Mouse (Mus musculus): ENCODE measurements around the gene Kel. TPM values are rescaled to one million over a fixed set of nuclear protein-coding genes. Genes with fewer than 3 reads are reported as not detected.

Gene Kel
- polyA plus RNA-seq, 1 experiment from 2014 or later = 322 TPM

DNA sequence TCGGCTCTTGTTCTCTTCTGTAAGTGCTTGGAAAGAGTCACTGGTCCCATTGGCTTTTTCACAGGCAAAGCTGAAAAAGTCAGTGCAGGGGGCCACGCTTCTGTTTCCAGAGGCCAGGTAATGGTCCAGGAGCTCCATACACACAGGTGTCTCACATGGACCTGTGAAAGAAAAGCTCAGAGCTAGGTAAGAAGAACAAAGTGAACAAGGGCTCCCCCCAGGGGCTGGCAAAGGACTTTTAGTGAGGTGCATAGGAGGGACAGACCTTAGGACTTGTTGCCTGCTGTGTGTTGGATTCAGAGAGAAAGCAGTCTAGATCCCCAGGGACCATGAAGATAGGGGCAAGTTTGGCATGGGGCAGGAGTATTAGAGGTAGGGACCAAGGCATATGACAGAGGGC lies 1.2 kb downstream of the Kel start:
- peak; percentile 44 for ATAC-seq (ENCODE audit: low read depth)
- H3K27me3 ChIP-seq (ENCODE audit: control insufficient read depth, insufficient read depth, low read depth, low read length) = no peaks in the 10 kb centered on the region
- peak overlapping the region; percentile 87 for H3K4me2 ChIP-seq (ENCODE audit: low read depth, low read length)
- H3K4me1 ChIP-seq (ENCODE audit: control insufficient read depth, low read depth, low read length) = peaks cover 32% of the 10 kb centered on the region
- H3K9me3 ChIP-seq (replicated peaks; ENCODE audit: control insufficient read depth, low read length) = no peaks in the 10 kb centered on the region
- peak overlapping the region; percentile 98 for H3K27ac ChIP-seq (ENCODE audit: low read length)
- H3K4me3 ChIP-seq (ENCODE audit: low read depth, low read length) = peak overlapping the region; percentile 71
- H3K9ac ChIP-seq (ENCODE audit: low read depth, low read length) = peak overlapping the region; percentile 92
- peaks cover 37% of the 10 kb centered on the region for H3K36me3 ChIP-seq (ENCODE audit: control insufficient read depth, insufficient read depth)
- WGBS (ENCODE audit: insufficient replicate concordance) = 21% methylated on average over 2 of the region's 2 CpGs

DNA sequence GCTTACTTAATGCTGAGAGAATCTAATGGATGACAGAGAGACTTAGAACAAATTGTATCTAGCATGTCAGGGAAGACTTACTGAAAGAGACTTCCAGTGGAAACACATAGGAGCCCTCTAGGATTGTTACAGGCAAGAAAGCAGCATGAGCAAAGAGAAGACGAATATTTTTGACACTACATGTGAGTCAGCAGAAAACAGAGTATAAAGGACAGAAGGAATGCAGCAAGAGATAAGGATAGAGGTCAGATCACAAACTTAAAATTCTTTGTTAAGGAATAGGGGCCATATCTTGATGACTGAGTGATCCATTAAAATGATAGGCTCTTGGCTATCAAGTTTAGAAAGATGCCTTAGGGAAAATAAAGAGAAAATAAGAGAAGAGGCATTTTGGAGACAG lies 2.9 kb downstream of the Kel start:
- no peaks in the 10 kb centered on the region for H3K27me3 ChIP-seq (ENCODE audit: control insufficient read depth, insufficient read depth, low read depth, low read length)

GRCm38 (mm10) chr6:41694407-41694806 lies 9.7 kb downstream of the Kel start:
- no peaks in the 10 kb centered on the region for H3K9me3 ChIP-seq (replicated peaks; ENCODE audit: control insufficient read depth, low read length)
- H3K27me3 ChIP-seq (ENCODE audit: control insufficient read depth, insufficient read depth, low read depth, low read length) = no peaks in the 10 kb centered on the region
- no peak overlapping the region for H3K27ac ChIP-seq (ENCODE audit: low read length)
- H3K36me3 ChIP-seq (ENCODE audit: control insufficient read depth, insufficient read depth) = peaks cover 81% of the 10 kb centered on the region
- WGBS (ENCODE audit: insufficient replicate concordance) = 86% methylated on average over 1 of the region's 1 CpGs
- no peak overlapping the region for H3K4me3 ChIP-seq (ENCODE audit: low read depth, low read length)
- H3K4me2 ChIP-seq (ENCODE audit: low read depth, low read length) = no peak overlapping the region
- H3K4me1 ChIP-seq (ENCODE audit: control insufficient read depth, low read depth, low read length) = peaks cover 11% of the 10 kb centered on the region
- no peak for ATAC-seq (ENCODE audit: low read depth)
- no peak overlapping the region for H3K9ac ChIP-seq (ENCODE audit: low read depth, low read length)

More for the DNA sequence above, 2.9 kb downstream of the Kel start:
- Histone ChIP-seq H3K4me1 (ENCODE audit: control insufficient read depth, low read depth, low read length) (peaks cover 28% of the 10 kb centered on the region), H3K9me3 (replicated peaks; ENCODE audit: control insufficient read depth, low read length) (no peaks in the 10 kb centered on the region), H3K27ac (ENCODE audit: low read length) (peak overlapping the region; percentile 98), H3K36me3 (ENCODE audit: control insufficient read depth, insufficient read depth) (peaks cover 45% of the 10 kb centered on the region), H3K9ac (ENCODE audit: low read depth, low read length) (peak overlapping the region; percentile 92), H3K4me3 (ENCODE audit: low read depth, low read length) (peak overlapping the region; percentile 71), H3K4me2 (ENCODE audit: low read depth, low read length) (peak overlapping the region; percentile 87)
- WGBS (ENCODE audit: insufficient replicate concordance) = 18% methylated on average over 1 of the region's 1 CpGs
- ATAC-seq (ENCODE audit: low read depth) = no peak

DNA sequence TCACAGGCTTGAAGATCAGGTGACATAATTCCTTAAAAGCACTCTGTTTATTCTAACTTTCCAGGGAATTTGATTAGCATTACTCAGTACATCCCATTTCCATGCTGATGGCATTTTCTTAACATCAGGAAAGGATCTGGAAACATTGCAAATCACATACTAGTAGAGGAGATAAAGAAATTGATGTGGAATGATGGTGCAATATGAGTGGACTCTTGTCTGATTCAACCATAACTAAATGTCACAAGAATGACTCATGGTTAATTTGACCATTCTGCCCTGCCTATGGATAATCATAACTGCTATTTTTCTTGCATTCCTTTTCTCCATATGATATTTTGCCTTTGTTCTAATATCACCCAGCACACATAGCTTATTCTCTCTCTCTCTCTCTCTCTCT lies 11.9 kb downstream of the Kel start:
- H3K9me3 ChIP-seq (replicated peaks; ENCODE audit: control insufficient read depth, low read length) = no peaks in the 10 kb centered on the region
- H3K27me3 ChIP-seq (ENCODE audit: control insufficient read depth, insufficient read depth, low read depth, low read length) = no peaks in the 10 kb centered on the region
- H3K36me3 ChIP-seq (ENCODE audit: control insufficient read depth, insufficient read depth) = peaks cover 83% of the 10 kb centered on the region
- H3K4me1 ChIP-seq (ENCODE audit: control insufficient read depth, low read depth, low read length) = no peaks in the 10 kb centered on the region; the same call in 1 of the 2 replicates
- H3K4me3 ChIP-seq (ENCODE audit: low read depth, low read length) = no peak overlapping the region
- no peak overlapping the region for H3K9ac ChIP-seq (ENCODE audit: low read depth, low read length)
- H3K4me2 ChIP-seq (ENCODE audit: low read depth, low read length) = no peak overlapping the region
- no peak overlapping the region for H3K27ac ChIP-seq (ENCODE audit: low read length)
- no peak for ATAC-seq (ENCODE audit: low read depth)

- peaks cover 58% of the 10 kb centered on the region for H3K36me3 ChIP-seq (ENCODE audit: control insufficient read depth, insufficient read depth)
- H3K4me2 ChIP-seq (ENCODE audit: low read depth, low read length) = no peak overlapping the region
- ATAC-seq (ENCODE audit: low read depth) = no peak
- no peaks in the 10 kb centered on the region for H3K27me3 ChIP-seq (ENCODE audit: control insufficient read depth, insufficient read depth, low read depth, low read length)
- H3K27ac ChIP-seq (ENCODE audit: low read length) = peak overlapping the region; percentile 0; the same call in 1 of the 2 replicates
- H3K4me1 ChIP-seq (ENCODE audit: control insufficient read depth, low read depth, low read length) = peaks cover 10% of the 10 kb centered on the region
- H3K9ac ChIP-seq (ENCODE audit: low read depth, low read length) = no peak overlapping the region
- no peaks in the 10 kb centered on the region for H3K9me3 ChIP-seq (replicated peaks; ENCODE audit: control insufficient read depth, low read length)
- H3K4me3 ChIP-seq (ENCODE audit: low read depth, low read length) = no peak overlapping the region
- WGBS (ENCODE audit: insufficient replicate concordance) = 74% methylated on average over 3 of the region's 3 CpGs
These were observed 18.5 kb downstream of the Kel start for GRCm38 (mm10) chr6:41685596-41685995.

GRCm38 (mm10) chr6:41684911-41685310 lies 19.2 kb downstream of the Kel start:
- no peak overlapping the region for H3K4me2 ChIP-seq (ENCODE audit: low read depth, low read length)
- H3K9me3 ChIP-seq (replicated peaks; ENCODE audit: control insufficient read depth, low read length) = no peaks in the 10 kb centered on the region
- peaks cover 10% of the 10 kb centered on the region for H3K4me1 ChIP-seq (ENCODE audit: control insufficient read depth, low read depth, low read length)
- no peaks in the 10 kb centered on the region for H3K27me3 ChIP-seq (ENCODE audit: control insufficient read depth, insufficient read depth, low read depth, low read length)
- H3K9ac ChIP-seq (ENCODE audit: low read depth, low read length) = no peak overlapping the region
- H3K36me3 ChIP-seq (ENCODE audit: control insufficient read depth, insufficient read depth) = peaks cover 52% of the 10 kb centered on the region
- peak overlapping the region; percentile 0; the same call in 1 of the 2 replicates for H3K27ac ChIP-seq (ENCODE audit: low read length)
- no peak overlapping the region for H3K4me3 ChIP-seq (ENCODE audit: low read depth, low read length)
- 19% methylated on average over 5 of the region's 5 CpGs for WGBS (ENCODE audit: insufficient replicate concordance)
- ATAC-seq (ENCODE audit: low read depth) = peak; percentile 76

DNA sequence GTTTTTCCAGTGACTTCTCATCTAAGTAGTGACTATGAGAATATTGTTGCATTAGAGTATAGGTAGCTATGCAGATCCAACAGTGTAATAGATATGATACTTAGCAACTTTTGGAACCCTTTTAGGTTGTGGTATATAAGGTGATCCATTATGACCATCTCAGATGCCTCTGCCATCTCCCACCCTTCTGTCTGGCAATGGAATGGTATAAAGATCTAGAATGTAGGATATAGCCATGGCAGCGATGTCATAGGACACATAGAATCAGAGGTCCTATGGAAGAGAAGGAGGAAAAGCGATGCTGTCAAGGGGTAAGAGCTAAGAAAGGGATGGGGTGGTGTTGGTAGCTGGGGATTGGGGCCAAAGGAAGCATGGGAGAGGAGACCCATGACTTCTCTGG lies 20.0 kb downstream of the Kel start, which contains the start of gene Llcfc1:
Llcfc1 (plus strand) TSS at position 301 of the 400 bp plus-strand sequence.
- Histone ChIP-seq H3K9ac (ENCODE audit: low read depth, low read length) (no peak within 1 kb of the TSS), H3K27ac (ENCODE audit: low read length) (peak within 1 kb of the TSS; percentile 21; the same call in 1 of the 2 replicates), H3K36me3 (ENCODE audit: control insufficient read depth, insufficient read depth) (peaks cover 44% of the 10 kb centered on the region), H3K4me1 (ENCODE audit: control insufficient read depth, low read depth, low read length) (peaks cover 10% of the 10 kb centered on the region), H3K27me3 (ENCODE audit: control insufficient read depth, insufficient read depth, low read depth, low read length) (no peaks in the 10 kb centered on the region), H3K9me3 (replicated peaks; ENCODE audit: control insufficient read depth, low read length) (no peaks in the 10 kb centered on the region), H3K4me3 (ENCODE audit: low read depth, low read length) (no peak within 1 kb of the TSS), H3K4me2 (ENCODE audit: low read depth, low read length) (no peak within 1 kb of the TSS)
- ATAC-seq (ENCODE audit: low read depth) = no peak
- 96% methylated on average over 2 of the region's 2 CpGs for WGBS (ENCODE audit: insufficient replicate concordance)

- no peak for ATAC-seq (ENCODE audit: low read depth)
- H3K36me3 ChIP-seq (ENCODE audit: control insufficient read depth, insufficient read depth) = peaks cover 22% of the 10 kb centered on the region
- no peaks in the 10 kb centered on the region for H3K27me3 ChIP-seq (ENCODE audit: control insufficient read depth, insufficient read depth, low read depth, low read length)
- WGBS (ENCODE audit: insufficient replicate concordance) = 68% methylated on average over 5 of the region's 5 CpGs
- no peaks in the 10 kb centered on the region for H3K9me3 ChIP-seq (replicated peaks; ENCODE audit: control insufficient read depth, low read length)
- H3K4me1 ChIP-seq (ENCODE audit: control insufficient read depth, low read depth, low read length) = peaks cover 10% of the 10 kb centered on the region
- H3K4me2 ChIP-seq (ENCODE audit: low read depth, low read length) = no peak overlapping the region
- no peak overlapping the region for H3K9ac ChIP-seq (ENCODE audit: low read depth, low read length)
- no peak overlapping the region for H3K4me3 ChIP-seq (ENCODE audit: low read depth, low read length)
- H3K27ac ChIP-seq (ENCODE audit: low read length) = no peak overlapping the region
These were observed 22.5 kb downstream of the Kel start for GRCm38 (mm10) chr6:41681656-41682055.

GRCm38 (mm10) chr6:41680669-41681068 lies 23.5 kb downstream of the Kel start, which contains the start of gene Trpv5:
Trpv5 (minus strand) TSS chr6:41680769.
- H3K9ac ChIP-seq (ENCODE audit: low read depth, low read length) = no peak within 1 kb of the TSS
- H3K4me2 ChIP-seq (ENCODE audit: low read depth, low read length) = no peak within 1 kb of the TSS
- H3K27ac ChIP-seq (ENCODE audit: low read length) = no peak within 1 kb of the TSS
- H3K27me3 ChIP-seq (ENCODE audit: control insufficient read depth, insufficient read depth, low read depth, low read length) = no peaks in the 10 kb centered on the region
- H3K4me1 ChIP-seq (ENCODE audit: control insufficient read depth, low read depth, low read length) = peaks cover 6% of the 10 kb centered on the region; the same call in 1 of the 2 replicates
- 82% methylated on average over 1 of the region's 1 CpGs for WGBS (ENCODE audit: insufficient replicate concordance)
- no peaks in the 10 kb centered on the region for H3K9me3 ChIP-seq (replicated peaks; ENCODE audit: control insufficient read depth, low read length)
- peaks cover 12% of the 10 kb centered on the region for H3K36me3 ChIP-seq (ENCODE audit: control insufficient read depth, insufficient read depth)
- H3K4me3 ChIP-seq (ENCODE audit: low read depth, low read length) = no peak within 1 kb of the TSS
- no peak for ATAC-seq (ENCODE audit: low read depth)
